Mouse (Mus musculus) hindbrain, postnatal 0 days (tissue): Measurements from ENCODE around the gene Gale. TPM values are rescaled to one million over a fixed set of nuclear protein-coding genes. Genes with fewer than 3 reads are reported as not detected.
A peak's percentile ranks its signal among the peaks of the same experiment; 100 is the strongest.

Experiments used
- ATAC-seq: fragments of 200-750 bp; cut with Nextera tagmentation; 2 replicates; pipeline ENCODE4 v1.8.0; 2017; ENCODE audit warnings: mild to moderate bottlenecking, moderate TSS enrichment, moderate library complexity
- DNase-seq: peaks from one replicate; pipeline ENCODE4 v3.0.0-alpha.2; 2015; ENCODE audit warnings: low spot score
- H3K27ac ChIP-seq: fragments of 300-500 bp; sonication (generic); 2 replicates; pipeline ENCODE4 v1.5.1; 2014; ENCODE audit warnings: mild to moderate bottlenecking
- H3K27me3 ChIP-seq: fragments of 300-500 bp; sonication (generic); 2 replicates; pipeline ENCODE4 v1.6.1; 2014; ENCODE audit warnings: low read length, mixed read lengths; ENCODE audit not compliant: insufficient read depth
- H3K36me3 ChIP-seq: fragments of 300-500 bp; sonication (generic); 2 replicates; pipeline ENCODE4 v1.6.1; 2014; ENCODE audit warnings: low read length, mixed read lengths; ENCODE audit not compliant: insufficient read depth
- H3K4me1 ChIP-seq: fragments of 300-500 bp; sonication (generic); 2 replicates; pipeline ENCODE4 v1.6.1; 2014; ENCODE audit warnings: antibody characterized with exemption, low read length, mixed read lengths; ENCODE audit not compliant: insufficient read depth
- H3K4me2 ChIP-seq: fragments of 300-500 bp; sonication (generic); 2 replicates; pipeline ENCODE4 v1.6.1; 2014; ENCODE audit warnings: low read depth, mild to moderate bottlenecking, low read length, moderate library complexity, mixed read lengths
- H3K4me3 ChIP-seq: fragments of 300-500 bp; sonication (generic); 2 replicates; pipeline ENCODE4 v1.5.1; 2014; ENCODE audit warnings: low read length
- H3K9ac ChIP-seq: fragments of 300-500 bp; sonication (generic); replicated peaks from 2 replicates; pipeline ENCODE4 v1.6.1; 2014; ENCODE audit warnings: mild to moderate bottlenecking, low read length, moderate library complexity, mixed read lengths
- H3K9me3 ChIP-seq: fragments of 300-500 bp; sonication (generic); 2 replicates; pipeline ENCODE4 v1.6.1; 2016; ENCODE audit warnings: low read length, mixed read lengths
- CTCF ChIP-seq: IDR thresholded peaks from 2 replicates; pipeline ENCODE4 v1.5.1; 2016; ENCODE audit warnings: antibody characterized with exemption, control low read depth, low read depth
- WGBS: fragments of 180-500 bp; shearing (Covaris S2); extraction: QIAGEN DNeasy Blood & Tissue Kit; methylation state at CpG from one replicate; pipeline ENCODE4 v1.1.7; 2014; 5-methylcytosine and 5-hydroxymethylcytosine counted together
- polyA plus RNA-seq: library from polyadenylated mRNA; unstranded; fragments of >200 nt; fragmentation: Nextera tagmentation; extraction: Ambion mirVana; gene quantifications from 2 replicates; pipeline ENCODE4 v1.2.1, GENCODE M21; 2015
- total RNA-seq: library from RNA; depleted of rRNA; stranded (reverse); fragments of >200 nt; gene quantifications from 2 replicates; pipeline ENCODE4 v1.2.3, GENCODE M21; 2014

The Gale gene
- total and polyA plus RNA-seq, 2 experiments from 2014 or later, result 39.8 to 41.2 TPM

DNA sequence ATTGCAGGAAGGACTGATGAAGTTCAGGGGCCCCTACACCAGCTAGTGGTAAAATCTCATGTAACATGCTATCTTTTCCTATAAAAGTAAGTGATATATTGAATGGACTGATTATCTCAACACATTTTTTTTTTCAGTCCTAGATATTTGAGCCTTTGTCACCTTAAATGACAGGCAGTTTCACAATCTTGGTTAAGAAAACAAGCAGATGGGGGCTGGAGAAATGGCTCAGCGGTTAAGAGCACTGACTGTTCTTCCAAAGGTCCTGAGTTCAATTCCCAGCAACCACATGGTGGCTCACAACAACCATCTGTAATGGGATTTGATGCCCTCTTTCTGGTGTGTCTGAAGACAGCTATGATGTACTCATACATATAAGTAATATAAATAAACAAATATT, 41.3 kb upstream of the Gale start:
- no peak for ATAC-seq
- no peaks in the 10 kb centered on the region for H3K27me3 ChIP-seq

DNA sequence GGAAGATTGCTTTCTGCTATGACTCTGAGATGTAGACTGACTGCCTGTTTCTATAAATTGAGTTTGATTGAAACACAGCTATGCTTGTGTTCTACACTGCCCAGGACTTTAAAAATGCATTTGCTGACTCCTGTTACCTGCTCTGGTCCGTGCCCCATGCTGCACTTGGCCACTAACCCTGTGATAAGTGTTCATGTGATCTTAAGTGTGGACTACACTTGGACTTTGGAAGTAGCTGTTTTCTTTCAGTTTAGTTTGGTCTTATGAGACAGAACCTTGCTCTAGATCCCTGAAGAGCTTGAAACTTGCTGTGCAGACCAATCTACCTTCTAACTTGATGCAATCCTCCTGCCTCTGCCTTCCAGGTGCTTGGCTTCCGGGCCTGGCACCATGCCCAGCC, 39.1 kb upstream of the Gale start:
- no peaks in the 10 kb centered on the region for H3K27me3 ChIP-seq
- no peak overlapping the region for H3K9ac ChIP-seq
- no peak overlapping the region for H3K4me2 ChIP-seq
- no peak overlapping the region for H3K27ac ChIP-seq
- no peak for TF ChIP-seq CTCF
- no peak for ATAC-seq
- H3K9me3 ChIP-seq, result no peaks in the 10 kb centered on the region
- H3K4me3 ChIP-seq, result no peak overlapping the region
- peaks cover 5% of the 10 kb centered on the region; the same call in 1 of the 2 replicates for H3K4me1 ChIP-seq
- peaks cover 7% of the 10 kb centered on the region; the same call in 1 of the 2 replicates for H3K36me3 ChIP-seq
- DNase-seq, result no peak
- 85% methylated on average over 2 of the region's 2 CpGs for WGBS

More for the DNA sequence above, 41.3 kb upstream of the Gale start:
- peak overlapping the region; percentile 51; the same call in 1 of the 2 replicates for H3K4me3 ChIP-seq
- 82% methylated on average over 1 of the region's 1 CpGs for WGBS
- H3K4me2 ChIP-seq, result peak overlapping the region; percentile 88
- no peak overlapping the region for H3K9ac ChIP-seq
- 0 out of 2 replicates have a peak overlapping the region, but pooled peaks have one; percentile 80 for H3K27ac ChIP-seq
- H3K9me3 ChIP-seq, result no peaks in the 10 kb centered on the region
- TF ChIP-seq CTCF, result no peak
- H3K36me3 ChIP-seq, result peaks cover 7% of the 10 kb centered on the region; the same call in 1 of the 2 replicates
- peaks cover 5% of the 10 kb centered on the region; the same call in 1 of the 2 replicates for H3K4me1 ChIP-seq
- no peak for DNase-seq

DNA sequence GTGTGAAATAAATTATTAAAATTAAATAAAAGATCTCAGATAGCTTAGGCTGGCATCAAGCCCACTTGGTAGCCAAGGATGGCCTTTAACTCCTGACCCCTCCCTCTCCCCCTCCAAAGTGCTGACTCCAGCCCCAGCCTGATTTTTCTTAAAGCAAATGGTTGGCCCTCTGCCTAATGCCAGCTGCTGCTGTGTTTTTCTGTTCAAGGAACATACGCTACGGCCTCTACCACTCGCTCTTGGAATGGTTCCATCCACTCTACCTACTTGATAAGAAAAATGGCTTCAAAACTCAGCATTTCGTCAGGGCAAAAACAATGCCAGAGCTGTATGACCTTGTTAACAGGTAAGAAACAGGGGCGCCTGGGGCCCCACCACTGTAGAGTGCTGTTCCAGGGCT, 38.2 kb upstream of the Gale start:
- TF ChIP-seq CTCF, result no peak
- DNase-seq, result no peak
- H3K9me3 ChIP-seq, result no peaks in the 10 kb centered on the region
- no peak overlapping the region for H3K9ac ChIP-seq
- H3K4me1 ChIP-seq, result peaks cover 5% of the 10 kb centered on the region; the same call in 1 of the 2 replicates
- H3K4me2 ChIP-seq, result no peak overlapping the region
- peaks cover 7% of the 10 kb centered on the region; the same call in 1 of the 2 replicates for H3K36me3 ChIP-seq
- WGBS, result 70% methylated on average over 5 of the region's 5 CpGs
- H3K27me3 ChIP-seq, result no peaks in the 10 kb centered on the region
- no peak overlapping the region for H3K27ac ChIP-seq
- no peak for ATAC-seq
- H3K4me3 ChIP-seq, result no peak overlapping the region

GRCm38 (mm10) chr4:135926195-135926808, 37.2 kb upstream of the Gale start:
- Histone ChIP-seq H3K9ac (no peak overlapping the region), H3K27ac (no peak overlapping the region), H3K9me3 (no peaks in the 10 kb centered on the region), H3K36me3 (peaks cover 13% of the 10 kb centered on the region; the same call in 1 of the 2 replicates), H3K4me1 (peaks cover 5% of the 10 kb centered on the region; the same call in 1 of the 2 replicates), H3K27me3 (no peaks in the 10 kb centered on the region), H3K4me2 (no peak overlapping the region), H3K4me3 (no peak overlapping the region)
- DNase-seq (no peak), ATAC-seq (no peak)
- WGBS, result 91% methylated on average over 10 of the region's 10 CpGs
- no peak for TF ChIP-seq CTCF

GRCm38 (mm10) chr4:135926861-135927260, 36.7 kb upstream of the Gale start:
- Histone ChIP-seq H3K4me1 (peaks cover 1% of the 10 kb centered on the region; the same call in 1 of the 2 replicates), H3K36me3 (peaks cover 13% of the 10 kb centered on the region; the same call in 1 of the 2 replicates), H3K27ac (no peak overlapping the region), H3K9ac (no peak overlapping the region), H3K9me3 (no peaks in the 10 kb centered on the region), H3K4me2 (no peak overlapping the region), H3K27me3 (no peaks in the 10 kb centered on the region), H3K4me3 (no peak overlapping the region)
- TF ChIP-seq CTCF, result no peak
- DNase-seq (no peak), ATAC-seq (no peak)
- WGBS, result 93% methylated on average over 3 of the region's 3 CpGs

DNA sequence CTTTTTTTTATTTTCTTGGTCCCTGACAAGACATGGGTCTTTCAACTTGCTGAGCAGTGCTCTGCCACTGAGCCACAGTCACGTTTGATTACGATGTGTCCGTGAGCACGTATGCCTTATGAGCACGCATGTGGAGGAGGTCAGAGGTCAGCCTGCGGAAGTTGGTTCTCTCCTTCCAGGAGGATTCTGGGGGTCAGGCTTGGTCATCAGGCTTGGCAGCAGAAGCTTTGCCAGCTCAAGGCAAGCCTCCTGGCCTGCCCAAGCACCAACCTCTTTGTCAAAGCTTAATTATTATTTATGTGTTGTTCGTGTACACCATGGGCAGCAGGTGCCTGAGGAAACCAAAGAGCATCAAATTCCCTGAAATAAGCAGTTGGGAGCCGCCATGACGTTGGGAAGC, 35.2 kb upstream of the Gale start:
- no peak overlapping the region for H3K4me2 ChIP-seq
- no peak for TF ChIP-seq CTCF
- no peak overlapping the region for H3K9ac ChIP-seq
- no peak for ATAC-seq
- no peak overlapping the region for H3K27ac ChIP-seq
- no peak for DNase-seq
- H3K36me3 ChIP-seq, result peaks cover 14% of the 10 kb centered on the region
- H3K9me3 ChIP-seq, result no peaks in the 10 kb centered on the region
- H3K4me1 ChIP-seq, result no peaks in the 10 kb centered on the region
- 79% methylated on average over 9 of the region's 9 CpGs for WGBS
- H3K4me3 ChIP-seq, result no peak overlapping the region
- H3K27me3 ChIP-seq, result no peaks in the 10 kb centered on the region

GRCm38 (mm10) chr4:135929405-135929804, 34.1 kb upstream of the Gale start:
- no peak overlapping the region for H3K4me3 ChIP-seq
- DNase-seq, result no peak
- no peak for TF ChIP-seq CTCF
- no peaks in the 10 kb centered on the region for H3K27me3 ChIP-seq
- 81% methylated on average over 5 of the region's 5 CpGs for WGBS
- H3K4me2 ChIP-seq, result no peak overlapping the region
- no peaks in the 10 kb centered on the region for H3K4me1 ChIP-seq
- H3K36me3 ChIP-seq, result peaks cover 22% of the 10 kb centered on the region
- ATAC-seq, result no peak
- H3K9ac ChIP-seq, result no peak overlapping the region
- H3K27ac ChIP-seq, result no peak overlapping the region
- H3K9me3 ChIP-seq, result no peaks in the 10 kb centered on the region
